Comparison of ENCODE assay signal across 25 mouse cellular contexts in genomic region chr16:8716300-8716699, GRCm38 (mm10). TPM values are rescaled to one million over a fixed set of nuclear protein-coding genes. Genes with fewer than 3 reads are reported as not detected.
"Had no signal": no experiment of that assay in that cellular context is flagged by ENCODE, and none has a peak within 500 bp of the region (broad histone marks: within the 10 kb centered on the region; RNA-seq: fewer than 3 reads in every experiment).

No protein-coding gene starts in this region.

- H3K9ac ChIP-seq: heart, embryonic 12.5 days; hindbrain, embryonic 12.5 days; hindbrain, embryonic 14.5 days; intestine, embryonic 15.5 days; kidney, embryonic 15.5 days; limb, embryonic 13.5 days; limb, embryonic 15.5 days had no signal

- H3K27me3 ChIP-seq: heart, embryonic 12.5 days; hindbrain, embryonic 12.5 days; intestine, embryonic 15.5 days; kidney, embryonic 15.5 days; limb, embryonic 13.5 days; limb, embryonic 15.5 days had no signal

- DNase-seq: gastrocnemius, postnatal 10 days; gastrocnemius, postnatal 25 days; kidney, adult 18-20 months; kidney, adult 8-10 months; kidney, postnatal 36 days; layer of hippocampus, adult 9-11 months; layer of hippocampus, postnatal 36 days; left cerebral cortex, postnatal 4 days had no signal

- H3K27ac ChIP-seq: heart, embryonic 10.5 days; hindbrain, embryonic 10.5 days; hindbrain, embryonic 12.5 days; hindbrain, embryonic 14.5 days; intestine, embryonic 15.5 days; kidney, embryonic 15.5 days; kidney, postnatal 0 days; limb, embryonic 13.5 days; limb, embryonic 15.5 days had no signal

- ATAC-seq: hindbrain, embryonic 16.5 days; inflammation-experienced regulatory T-cells, adult 6 months; intestine, postnatal 0 days had no signal

- H3K4me3 ChIP-seq: heart, embryonic 10.5 days; heart, embryonic 12.5 days; hindbrain, embryonic 10.5 days; hindbrain, embryonic 12.5 days; intestine, embryonic 15.5 days; kidney, embryonic 15.5 days; limb, embryonic 13.5 days; limb, embryonic 15.5 days had no signal

- H3K9me3 ChIP-seq: heart, embryonic 10.5 days; heart, embryonic 12.5 days; hindbrain, embryonic 10.5 days; hindbrain, embryonic 12.5 days; intestine, embryonic 15.5 days; kidney, embryonic 15.5 days; limb, embryonic 13.5 days; limb, embryonic 15.5 days had no signal

- H3K4me2 ChIP-seq: heart, embryonic 12.5 days; hindbrain, embryonic 12.5 days; hindbrain, embryonic 14.5 days; intestine, embryonic 15.5 days; kidney, embryonic 15.5 days; limb, embryonic 13.5 days; limb, embryonic 15.5 days had no signal

RNA-seq across cellular contexts. Expression of gene Gm5767, which starts 35.7 kb away (rescaled TPM):
- polyA plus RNA-seq: frontal cortex, adult 2 months; heart, embryonic 10.5 days; heart, embryonic 12.5 days; heart, embryonic 14.5 days; heart, embryonic 16.5 days; hindbrain, embryonic 10.5 days; hindbrain, embryonic 12.5 days; hindbrain, embryonic 16.5 days; inflammation-experienced regulatory T-cells, adult 6 months; intestine, embryonic 15.5 days; kidney, embryonic 15.5 days; kidney, postnatal 0 days; limb, embryonic 11.5 days; limb, embryonic 13.5 days had no signal
